Mouse (Mus musculus) CH12.LX (cell line): ENCODE results near the gene Ano5. TPM values are rescaled to one million over a fixed set of nuclear protein-coding genes. Genes with fewer than 3 reads are reported as not detected.

ENCODE experiments used
- DNase-seq: peaks from one replicate; pipeline ENCODE4 v3.0.0-alpha.2; 2013; ENCODE audit errors: extremely low read depth
- H3K27ac ChIP-seq: 2 replicates; pipeline ENCODE4 v1.5.1; 2012; ENCODE audit warnings: low read depth, mild to moderate bottlenecking, control low read depth, moderate library complexity; ENCODE audit not compliant: insufficient read depth
- H3K27me3 ChIP-seq: replicated peaks from 2 replicates; pipeline ENCODE3; 2012; ENCODE audit warnings: inconsistent platforms
- H3K36me3 ChIP-seq, 2 experiments: replicated peaks in 1 of 2; 2 replicates each; pipeline versions ENCODE3 to v1.6.1; 2012; ENCODE audit warnings: inconsistent platforms in 1 of 2, low read length in 1 of 2, mild to moderate bottlenecking in 1 of 2, mixed read lengths in 1 of 2, moderate library complexity in 1 of 2; ENCODE audit not compliant: control insufficient read depth in 1 of 2, insufficient read depth in 1 of 2
- H3K4me1 ChIP-seq, 2 experiments: 2 replicates each; pipeline ENCODE4 v1.6.1; 2012; ENCODE audit warnings: inconsistent platforms in 1 of 2, moderate library complexity in 1 of 2; ENCODE audit not compliant: insufficient read depth in 2 of 2, control insufficient read depth in 1 of 2
- H3K4me2 ChIP-seq: 2 replicates; pipeline ENCODE4 v1.6.1; 2012; ENCODE audit warnings: low read depth, mild to moderate bottlenecking, control low read depth; ENCODE audit not compliant: poor library complexity, insufficient read depth, severe bottlenecking
- H3K4me3 ChIP-seq, 3 experiments: fragments of 150-350 bp in 1 of 3; sonication (generic) in 1 of 3; replicated peaks in 1 of 3; 2 replicates each; pipeline versions ENCODE3 to v1.5.1; 2011 to 2012; ENCODE audit warnings: low read depth in 2 of 3, low read length in 2 of 3, mild to moderate bottlenecking in 2 of 3, moderate library complexity in 2 of 3, control low read depth in 1 of 3, improper control_type of control experiment in 1 of 3, inconsistent platforms in 1 of 3, mixed read lengths in 1 of 3; ENCODE audit not compliant: poor library complexity in 1 of 3
- H3K79me2 ChIP-seq: replicated peaks from 2 replicates; pipeline ENCODE4 v1.6.1; 2012; ENCODE audit warnings: mild to moderate bottlenecking, moderate library complexity; ENCODE audit not compliant: control insufficient read depth, poor library complexity, insufficient read depth, severe bottlenecking; ENCODE audit errors: extremely low read depth
- H3K9ac ChIP-seq: 2 replicates; pipeline ENCODE4 v1.6.1; 2012; ENCODE audit warnings: low read depth, mild to moderate bottlenecking, control low read depth, moderate library complexity; ENCODE audit not compliant: insufficient read depth
- H3K9me3 ChIP-seq: replicated peaks from 2 replicates; pipeline ENCODE3; 2012; ENCODE audit warnings: low read length, inconsistent platforms, mixed read lengths
- CHD1 ChIP-seq: IDR thresholded peaks from 2 replicates; pipeline ENCODE4 v1.6.1; 2012; ENCODE audit warnings: low read depth, low read length, improper control_type of control experiment, inconsistent platforms
- E2F4 ChIP-seq: IDR thresholded peaks from 2 replicates; pipeline ENCODE4 v1.6.1; 2011; ENCODE audit warnings: low read depth, low read length, improper control_type of control experiment; ENCODE audit not compliant: insufficient replicate concordance
- ELF1 ChIP-seq: IDR thresholded peaks from 2 replicates; pipeline ENCODE4 v1.6.1; 2014; ENCODE audit warnings: low read depth, mild to moderate bottlenecking, inconsistent platforms, low read length, improper control_type of control experiment
- EP300 ChIP-seq: IDR thresholded peaks from 2 replicates; pipeline ENCODE4 v1.6.1; 2011; ENCODE audit warnings: low read length, improper control_type of control experiment
- GABPA ChIP-seq: IDR thresholded peaks from 2 replicates; pipeline ENCODE4 v1.6.1; 2012; ENCODE audit warnings: low read depth, low read length, improper control_type of control experiment, inconsistent platforms; ENCODE audit not compliant: insufficient replicate concordance
- IRF4 ChIP-seq: IDR thresholded peaks from 2 replicates; pipeline ENCODE4 v1.6.1; 2014; ENCODE audit warnings: low read depth, mild to moderate bottlenecking, inconsistent platforms, low read length, improper control_type of control experiment
- JUN ChIP-seq: IDR thresholded peaks from 2 replicates; pipeline ENCODE4 v1.6.1; 2011; ENCODE audit warnings: low read depth, mild to moderate bottlenecking, low read length, improper control_type of control experiment, moderate library complexity; ENCODE audit not compliant: insufficient read depth
- MEF2A ChIP-seq: IDR thresholded peaks from 2 replicates; pipeline ENCODE4 v1.6.1; 2014; ENCODE audit warnings: low read depth, mild to moderate bottlenecking, inconsistent platforms, low read length, improper control_type of control experiment, borderline replicate concordance
- MXI1 ChIP-seq: IDR thresholded peaks from 2 replicates; pipeline ENCODE4 v1.6.1; 2011; ENCODE audit warnings: mild to moderate bottlenecking, low read depth, low read length, improper control_type of control experiment
- NELFE ChIP-seq: IDR thresholded peaks from 2 replicates; pipeline ENCODE4 v1.6.1; 2011; ENCODE audit warnings: low read depth, low read length, improper control_type of control experiment
- NRF1 ChIP-seq: IDR thresholded peaks from 2 replicates; pipeline ENCODE4 v1.6.1; 2014; ENCODE audit warnings: low read depth, mild to moderate bottlenecking, inconsistent platforms, low read length, improper control_type of control experiment, moderate library complexity
- SIN3A ChIP-seq: IDR thresholded peaks from 2 replicates; pipeline ENCODE4 v1.6.1; 2012; ENCODE audit warnings: low read length, improper control_type of control experiment, inconsistent platforms
- TBP ChIP-seq: conservative IDR thresholded peaks from 2 replicates; pipeline ENCODE4 v1.6.1; 2011; ENCODE audit warnings: low read depth, low read length, improper control_type of control experiment
- TCF12 ChIP-seq: IDR thresholded peaks from 2 replicates; pipeline ENCODE4 v1.6.1; 2014; ENCODE audit warnings: low read depth, mild to moderate bottlenecking, inconsistent platforms, low read length, improper control_type of control experiment
- ZNF384 ChIP-seq: IDR thresholded peaks from 2 replicates; pipeline ENCODE4 v1.6.1; 2012; ENCODE audit warnings: low read depth, low read length, improper control_type of control experiment, inconsistent platforms
- dilution Hi-C: fragments of 300-500 bp; cut with MboI; formaldehyde crosslinking; loops from 2 replicates; pipeline ENCODE4 v1.14.3; 2020; ENCODE audit warnings: low sequenced_read_pairs; ENCODE audit not compliant: extremely low pct_unique_long_range_greater_than_20kb, extremely low pct_ligation_motif_present
- in situ Hi-C: fragments of 300-500 bp; cut with MboI; formaldehyde crosslinking; loops from 3 replicates; pipeline ENCODE4 v1.14.3; 2019; ENCODE audit warnings: low sequenced_read_pairs, low pct_ligation_motif_present, low pct_unique_long_range_greater_than_20kb, mixed read lengths
- polyA plus RNA-seq: library from polyadenylated mRNA; unstranded; fragments of >175 nt; gene quantifications from 2 replicates; pipeline ENCODE4 v1.2.1, GENCODE M21; 2012; ENCODE audit warnings: low read depth; ENCODE audit not compliant: insufficient read length
- total RNA-seq, 2 experiments: library from RNA; depleted of rRNA; stranded (reverse); fragments of 300-350 nt in 1 of 2; fragments of >200 nt in 1 of 2; gene quantifications; 2 replicates each; pipeline ENCODE4 v1.2.3; 2012 to 2014

The Ano5 gene
- total and polyA plus RNA-seq, 3 experiments, result not detected

DNA sequence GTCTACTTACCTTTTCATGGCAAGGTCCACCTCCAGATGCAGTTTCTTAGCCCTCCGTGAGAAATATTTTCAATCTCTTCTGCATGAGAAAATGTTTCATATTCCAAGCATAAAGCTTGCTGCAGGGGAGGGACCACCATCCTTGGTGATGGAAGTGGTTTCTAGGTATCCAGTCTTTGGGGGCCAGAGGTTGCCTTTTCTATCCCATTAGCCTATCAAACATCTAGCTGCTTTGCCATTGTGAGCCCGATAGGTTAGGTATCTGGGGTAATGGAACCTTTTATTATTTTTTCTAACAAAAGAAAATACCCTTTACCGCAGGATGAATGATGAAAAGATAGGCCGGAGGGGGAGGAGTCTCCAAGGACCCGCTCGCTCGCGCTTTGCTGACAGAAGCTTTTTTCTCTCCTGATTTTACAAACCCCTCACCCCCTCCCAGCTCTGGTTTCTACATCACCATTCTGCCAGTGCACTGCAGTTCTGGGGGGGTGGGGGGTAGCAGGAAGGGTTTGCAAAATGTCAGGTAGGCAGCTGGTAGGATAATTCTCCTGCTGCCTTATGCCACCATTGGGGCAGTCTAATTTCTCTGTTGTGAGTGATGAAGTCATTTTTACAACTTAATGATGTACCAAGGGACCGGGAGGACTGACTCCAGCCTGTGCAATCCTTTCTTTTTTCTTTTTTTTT is 121.9 kb downstream of the Ano5 start:
- Histone ChIP-seq H3K36me3 (no peaks in the 10 kb centered on the region), H3K4me2 (no peak overlapping the region), H3K9me3 (peaks cover 8% of the 10 kb centered on the region), H3K79me2 (no peaks in the 10 kb centered on the region), H3K27ac (no peak overlapping the region), H3K27me3 (no peaks in the 10 kb centered on the region), H3K9ac (no peak overlapping the region), H3K4me3 (no peak overlapping the region), H3K4me1 (no peaks in the 10 kb centered on the region)
- no peak for DNase-seq
- TF ChIP-seq GABPA, result no peak
- TF ChIP-seq MXI1, result no peak
- TF ChIP-seq TCF12, result no peak
- no peak for TF ChIP-seq SIN3A
- TF ChIP-seq MEF2A, result no peak
- no peak for TF ChIP-seq JUN
- no peak for TF ChIP-seq NELFE
- dilution Hi-C loops (no loop called here), in situ Hi-C loops (no loop called here)

GRCm38 (mm10) chr7:51633230-51633844 is 122.5 kb downstream of the Ano5 start:
- in situ Hi-C loops (no loop called here), dilution Hi-C loops (no loop called here)
- Histone ChIP-seq H3K79me2 (no peaks in the 10 kb centered on the region), H3K4me3 (no peak overlapping the region), H3K27me3 (no peaks in the 10 kb centered on the region), H3K27ac (no peak overlapping the region), H3K4me1 (no peaks in the 10 kb centered on the region), H3K9me3 (peaks cover 8% of the 10 kb centered on the region), H3K4me2 (no peak overlapping the region), H3K9ac (no peak overlapping the region), H3K36me3 (no peaks in the 10 kb centered on the region)
- DNase-seq, result no peak
- no peak for TF ChIP-seq TBP
- TF ChIP-seq CHD1, result no peak
- TF ChIP-seq ZNF384, result no peak
- no peak for TF ChIP-seq IRF4
- TF ChIP-seq NRF1, result no peak
- TF ChIP-seq ELF1, result no peak
- no peak for TF ChIP-seq E2F4
- no peak for TF ChIP-seq TCF12
- no peak for TF ChIP-seq GABPA
- TF ChIP-seq EP300, result no peak
- TF ChIP-seq SIN3A, result no peak
- TF ChIP-seq NELFE, result no peak

Other genes starting within 250 kb of the Ano5 start
- not detected in 2 replicates for gene Slc17a6, start 111.0 kb downstream of the Ano5 start, total RNA-seq (2012; rRNA removed)
- not detected in 2 replicates for gene Slc17a6, start 111.0 kb downstream of the Ano5 start, total RNA-seq (2014; rRNA removed)
- not detected in 2 replicates for gene Slc17a6, start 111.0 kb downstream of the Ano5 start, polyA plus RNA-seq